Mouse (Mus musculus) heart, adult 2 months (tissue): ENCODE data around the gene Hist2h3b.

Experiments
- CTCF ChIP-seq: fragments of 200-600 bp; IDR thresholded peaks from 2 replicates; pipeline ENCODE4 v1.8.1; 2022; ENCODE audit warnings: antibody characterized with exemption, mild to moderate bottlenecking, moderate library complexity
- POLR2A ChIP-seq: fragments of 200-500 bp; IDR thresholded peaks from 2 replicates; pipeline ENCODE4 v1.6.1; 2011; ENCODE audit warnings: mild to moderate bottlenecking, low read depth, low read length, control low read depth; ENCODE audit not compliant: insufficient read depth

GRCm38 (mm10) chr3:96309441-96309840 lies 41.0 kb downstream of the Hist2h3b start:
- TF ChIP-seq CTCF (no peak), POLR2A (no peak)
